Mouse (Mus musculus) neural tube, embryonic 13.5 days (tissue): ENCODE data around the gene Pakap. TPM values are rescaled to one million over a fixed set of nuclear protein-coding genes. Genes with fewer than 3 reads are reported as not detected.

Source experiments
- ATAC-seq: fragments of 200-750 bp; cut with Nextera tagmentation; 2 replicates; pipeline ENCODE4 v1.8.0; 2017; ENCODE audit warnings: low read depth, mild to moderate bottlenecking, moderate TSS enrichment, moderate library complexity
- H3K27ac ChIP-seq: fragments of 300-500 bp; sonication (generic); replicated peaks from 2 replicates; pipeline ENCODE4 v1.5.1; 2015; ENCODE audit warnings: moderate library complexity, mild to moderate bottlenecking, inconsistent platforms
- H3K27me3 ChIP-seq: fragments of 300-500 bp; sonication (generic); 2 replicates; pipeline ENCODE4 v1.6.1; 2015; ENCODE audit warnings: mild to moderate bottlenecking, inconsistent platforms
- H3K36me3 ChIP-seq: fragments of 300-500 bp; sonication (generic); 2 replicates; pipeline ENCODE4 v1.6.1; 2015; ENCODE audit warnings: mild to moderate bottlenecking, inconsistent platforms
- H3K4me1 ChIP-seq: fragments of 300-500 bp; sonication (generic); replicated peaks from 2 replicates; pipeline ENCODE4 v1.6.1; 2015; ENCODE audit warnings: inconsistent platforms
- H3K4me2 ChIP-seq: fragments of 300-500 bp; sonication (generic); 2 replicates; pipeline ENCODE4 v1.6.1; 2015; ENCODE audit warnings: inconsistent platforms, mild to moderate bottlenecking, moderate library complexity
- H3K4me3 ChIP-seq: fragments of 300-500 bp; sonication (generic); 2 replicates; pipeline ENCODE4 v1.5.1; 2015; ENCODE audit warnings: mild to moderate bottlenecking, inconsistent platforms
- H3K9ac ChIP-seq: fragments of 300-500 bp; sonication (generic); 2 replicates; pipeline ENCODE4 v1.6.1; 2015; ENCODE audit warnings: moderate library complexity, mild to moderate bottlenecking, inconsistent platforms
- H3K9me3 ChIP-seq: fragments of 300-500 bp; sonication (generic); 2 replicates; pipeline ENCODE4 v1.6.1; 2016; ENCODE audit warnings: inconsistent platforms
- WGBS: fragments of 180-500 bp; shearing (Covaris S2); methylation state at CpG from one replicate; pipeline ENCODE4 v1.1.7; 2015; 5-methylcytosine and 5-hydroxymethylcytosine counted together
- polyA plus RNA-seq: library from polyadenylated mRNA; unstranded; fragments of >200 nt; fragmentation: Nextera tagmentation; extraction: Ambion mirVana; gene quantifications from 2 replicates; pipeline ENCODE4 v1.2.1, GENCODE M21; 2015

The Pakap gene
- polyA plus RNA-seq, 1 experiment from 2014 or later = 9.1 TPM

GRCm38 (mm10) chr4:57764926-57765325 lies 196.9 kb downstream of the Pakap start:
- ATAC-seq = no peak
- H3K9ac ChIP-seq = no peak overlapping the region
- H3K4me3 ChIP-seq = no peak overlapping the region
- H3K36me3 ChIP-seq = no peaks in the 10 kb centered on the region
- no peaks in the 10 kb centered on the region for H3K27me3 ChIP-seq
- H3K27ac ChIP-seq = 0 out of 2 replicates have a peak overlapping the region, but pooled peaks have one; percentile 38
- no peaks in the 10 kb centered on the region for H3K9me3 ChIP-seq
- no peak overlapping the region for H3K4me2 ChIP-seq
- peaks cover 16% of the 10 kb centered on the region for H3K4me1 ChIP-seq
- 85% methylated on average over 1 of the region's 1 CpGs for WGBS

- Histone ChIP-seq H3K4me2 (no peak overlapping the region), H3K9me3 (no peaks in the 10 kb centered on the region), H3K9ac (no peak overlapping the region), H3K36me3 (no peaks in the 10 kb centered on the region), H3K4me1 (peaks cover 16% of the 10 kb centered on the region), H3K27me3 (no peaks in the 10 kb centered on the region), H3K27ac (no peak overlapping the region), H3K4me3 (no peak overlapping the region)
- ATAC-seq = no peak
- WGBS = 2% methylated on average over 4 of the region's 4 CpGs
These were observed 197.8 kb downstream of the Pakap start for GRCm38 (mm10) chr4:57765806-57766205.

- no peak overlapping the region for H3K27ac ChIP-seq
- H3K9me3 ChIP-seq = no peaks in the 10 kb centered on the region
- H3K4me3 ChIP-seq = no peak overlapping the region
- H3K4me1 ChIP-seq = peaks cover 16% of the 10 kb centered on the region
- no peak for ATAC-seq
- WGBS = 75% methylated on average over 3 of the region's 3 CpGs
- H3K27me3 ChIP-seq = no peaks in the 10 kb centered on the region
- no peak overlapping the region for H3K4me2 ChIP-seq
- no peak overlapping the region for H3K9ac ChIP-seq
- H3K36me3 ChIP-seq = no peaks in the 10 kb centered on the region
These were observed 201.0 kb downstream of the Pakap start for GRCm38 (mm10) chr4:57769007-57769406.

- Histone ChIP-seq H3K4me3 (no peak overlapping the region), H3K27ac (no peak overlapping the region), H3K9me3 (no peaks in the 10 kb centered on the region), H3K4me1 (peaks cover 9% of the 10 kb centered on the region), H3K36me3 (no peaks in the 10 kb centered on the region), H3K27me3 (no peaks in the 10 kb centered on the region), H3K4me2 (no peak overlapping the region), H3K9ac (no peak overlapping the region)
- ATAC-seq = no peak
- 54% methylated on average over 4 of the region's 4 CpGs for WGBS
These were observed 202.3 kb downstream of the Pakap start for GRCm38 (mm10) chr4:57770185-57770823.

- 100% methylated on average over 2 of the region's 2 CpGs for WGBS
- Histone ChIP-seq H3K4me3 (no peak overlapping the region), H3K4me2 (no peak overlapping the region), H3K36me3 (no peaks in the 10 kb centered on the region), H3K9me3 (no peaks in the 10 kb centered on the region), H3K4me1 (no peaks in the 10 kb centered on the region), H3K27ac (no peak overlapping the region), H3K9ac (peak overlapping the region; percentile 17; the same call in 1 of the 2 replicates), H3K27me3 (no peaks in the 10 kb centered on the region)
- 0 out of 2 replicates have a peak, but pooled peaks have one; percentile 53 for ATAC-seq
These were observed 203.7 kb downstream of the Pakap start for GRCm38 (mm10) chr4:57771558-57772219.

GRCm38 (mm10) chr4:57772851-57773510 lies 205.0 kb downstream of the Pakap start:
- 58% methylated on average over 11 of the region's 11 CpGs for WGBS
- H3K27me3 ChIP-seq = no peaks in the 10 kb centered on the region
- no peak overlapping the region for H3K4me3 ChIP-seq
- no peaks in the 10 kb centered on the region for H3K4me1 ChIP-seq
- H3K27ac ChIP-seq = no peak overlapping the region
- H3K4me2 ChIP-seq = no peak overlapping the region
- no peak overlapping the region for H3K9ac ChIP-seq
- ATAC-seq = no peak
- H3K36me3 ChIP-seq = no peaks in the 10 kb centered on the region
- H3K9me3 ChIP-seq = no peaks in the 10 kb centered on the region

GRCm38 (mm10) chr4:57774517-57774916 lies 206.5 kb downstream of the Pakap start:
- H3K4me3 ChIP-seq = no peak overlapping the region
- H3K27ac ChIP-seq = no peak overlapping the region
- no peak overlapping the region for H3K9ac ChIP-seq
- no peaks in the 10 kb centered on the region for H3K4me1 ChIP-seq
- H3K27me3 ChIP-seq = no peaks in the 10 kb centered on the region
- ATAC-seq = no peak
- H3K36me3 ChIP-seq = no peaks in the 10 kb centered on the region
- 74% methylated on average over 4 of the region's 4 CpGs for WGBS
- H3K4me2 ChIP-seq = no peak overlapping the region
- H3K9me3 ChIP-seq = no peaks in the 10 kb centered on the region

GRCm38 (mm10) chr4:57775582-57775981 lies 207.6 kb downstream of the Pakap start:
- Histone ChIP-seq H3K9ac (no peak overlapping the region), H3K36me3 (no peaks in the 10 kb centered on the region), H3K27me3 (no peaks in the 10 kb centered on the region), H3K4me3 (no peak overlapping the region), H3K27ac (no peak overlapping the region), H3K4me2 (no peak overlapping the region), H3K4me1 (peaks cover 3% of the 10 kb centered on the region; the same call in 1 of the 2 replicates), H3K9me3 (no peaks in the 10 kb centered on the region)
- ATAC-seq = no peak

- peaks cover 37% of the 10 kb centered on the region for H3K4me1 ChIP-seq
- H3K27me3 ChIP-seq = no peaks in the 10 kb centered on the region
- no peaks in the 10 kb centered on the region for H3K9me3 ChIP-seq
- H3K36me3 ChIP-seq = no peaks in the 10 kb centered on the region
- no peak for ATAC-seq
- H3K9ac ChIP-seq = no peak overlapping the region
- 20% methylated on average over 4 of the region's 4 CpGs for WGBS
- no peak overlapping the region for H3K4me3 ChIP-seq
- peak overlapping the region; percentile 23; the same call in 1 of the 2 replicates for H3K27ac ChIP-seq
- H3K4me2 ChIP-seq = 0 out of 2 replicates have a peak overlapping the region, but pooled peaks have one; percentile 8
These were observed 212.4 kb downstream of the Pakap start for GRCm38 (mm10) chr4:57780403-57780802.

GRCm38 (mm10) chr4:57780833-57781641 lies 213.1 kb downstream of the Pakap start:
- no peak overlapping the region for H3K9ac ChIP-seq
- ATAC-seq = peak; percentile 48; the same call in 1 of the 2 replicates
- WGBS = 3% methylated on average over 20 of the region's 20 CpGs
- H3K27ac ChIP-seq = peak overlapping the region; percentile 23; the same call in 1 of the 2 replicates
- H3K36me3 ChIP-seq = no peaks in the 10 kb centered on the region
- no peak overlapping the region for H3K4me3 ChIP-seq
- H3K27me3 ChIP-seq = no peaks in the 10 kb centered on the region
- no peaks in the 10 kb centered on the region for H3K9me3 ChIP-seq
- H3K4me2 ChIP-seq = peak overlapping the region; percentile 8
- peaks cover 37% of the 10 kb centered on the region for H3K4me1 ChIP-seq

- H3K4me2 ChIP-seq = peak overlapping the region; percentile 79
- ATAC-seq = peak; percentile 85
- WGBS = under 1% methylated on average over 26 of the region's 26 CpGs
- H3K9ac ChIP-seq = peak overlapping the region; percentile 67
- H3K36me3 ChIP-seq = no peaks in the 10 kb centered on the region
- peaks cover 37% of the 10 kb centered on the region for H3K4me1 ChIP-seq
- peak overlapping the region; percentile 70 for H3K27ac ChIP-seq
- no peaks in the 10 kb centered on the region for H3K27me3 ChIP-seq
- H3K9me3 ChIP-seq = no peaks in the 10 kb centered on the region
- peak overlapping the region; percentile 47 for H3K4me3 ChIP-seq
These were observed 214.0 kb downstream of the Pakap start for GRCm38 (mm10) chr4:57781994-57782393.
